Mouse (Mus musculus): Measurements from ENCODE around the gene Carmil3. TPM values are rescaled to one million over a fixed set of nuclear protein-coding genes. Genes with fewer than 3 reads are reported as not detected.

The Carmil3 gene
- polyA plus RNA-seq, 1 experiment from 2014 or later: 24.5 TPM

- H3K4me2 ChIP-seq (replicated peaks): no peak overlapping the region
- WGBS: 11% methylated on average over 10 of the region's 10 CpGs
- ATAC-seq: no peak
Observed at GRCm38 (mm10) chr14:55470806-55471205, 19.6 kb upstream of the Carmil3 start.

GRCm38 (mm10) chr14:55475654-55476053, 14.8 kb upstream of the Carmil3 start:
- WGBS: 55% methylated on average over 2 of the region's 2 CpGs
- no peak for ATAC-seq
- H3K9ac ChIP-seq (replicated peaks): no peak overlapping the region

More at GRCm38 (mm10) chr14:55470806-55471205, 19.6 kb upstream of the Carmil3 start:
- Histone ChIP-seq H3K36me3 (no peaks in the 10 kb centered on the region), H3K27ac (no peak overlapping the region), H3K9me3 (no peaks in the 10 kb centered on the region), H3K27me3 (no peaks in the 10 kb centered on the region), H3K9ac (replicated peaks) (no peak overlapping the region), H3K4me3 (replicated peaks) (no peak overlapping the region), H3K4me1 (replicated peaks) (0 out of 2 replicates have a peak, but pooled peaks cover 3% of the 10 kb centered on the region)

GRCm38 (mm10) chr14:55477421-55477820, 13.0 kb upstream of the Carmil3 start:
- no peak overlapping the region for H3K27ac ChIP-seq
- H3K36me3 ChIP-seq: no peaks in the 10 kb centered on the region
- 95% methylated on average over 1 of the region's 1 CpGs for WGBS
- no peak for ATAC-seq
- H3K9me3 ChIP-seq: no peaks in the 10 kb centered on the region
- peaks cover 4% of the 10 kb centered on the region; the same call in 1 of the 2 replicates for H3K4me1 ChIP-seq (replicated peaks)
- no peak overlapping the region for H3K9ac ChIP-seq (replicated peaks)
- no peak overlapping the region for H3K4me3 ChIP-seq (replicated peaks)
- H3K27me3 ChIP-seq: no peaks in the 10 kb centered on the region
- H3K4me2 ChIP-seq (replicated peaks): no peak overlapping the region

More at GRCm38 (mm10) chr14:55475654-55476053, 14.8 kb upstream of the Carmil3 start:
- Histone ChIP-seq H3K27ac (no peak overlapping the region), H3K4me3 (replicated peaks) (no peak overlapping the region), H3K4me2 (replicated peaks) (no peak overlapping the region), H3K9me3 (no peaks in the 10 kb centered on the region), H3K4me1 (replicated peaks) (peaks cover 7% of the 10 kb centered on the region; the same call in 1 of the 2 replicates), H3K27me3 (no peaks in the 10 kb centered on the region), H3K36me3 (no peaks in the 10 kb centered on the region)

- WGBS: 94% methylated on average over 5 of the region's 5 CpGs
- H3K4me2 ChIP-seq (replicated peaks): no peak overlapping the region
- no peaks in the 10 kb centered on the region for H3K27me3 ChIP-seq
Observed at GRCm38 (mm10) chr14:55477829-55478228, 12.6 kb upstream of the Carmil3 start.

GRCm38 (mm10) chr14:55478651-55479599, 11.5 kb upstream of the Carmil3 start, which contains the start of gene Dhrs4:
Gene Dhrs4 (plus strand): TSS chr14:55478758.
- Histone ChIP-seq H3K4me2 (replicated peaks) (peak within 1 kb of the TSS; percentile 63), H3K27me3 (no peaks in the 10 kb centered on the region), H3K4me1 (replicated peaks) (peaks cover 4% of the 10 kb centered on the region; the same call in 1 of the 2 replicates), H3K27ac (peak within 1 kb of the TSS; percentile 35; the same call in 1 of the 2 replicates), H3K4me3 (replicated peaks) (peak within 1 kb of the TSS; percentile 47), H3K9ac (replicated peaks) (peak within 1 kb of the TSS; percentile 57), H3K36me3 (no peaks in the 10 kb centered on the region), H3K9me3 (no peaks in the 10 kb centered on the region)
- WGBS: under 1% methylated on average over 38 of the region's 38 CpGs
- ATAC-seq: peak; percentile 96

More at GRCm38 (mm10) chr14:55477829-55478228, 12.6 kb upstream of the Carmil3 start:
- Histone ChIP-seq H3K4me3 (replicated peaks) (no peak overlapping the region), H3K4me1 (replicated peaks) (peaks cover 4% of the 10 kb centered on the region; the same call in 1 of the 2 replicates), H3K9me3 (no peaks in the 10 kb centered on the region), H3K36me3 (no peaks in the 10 kb centered on the region), H3K27ac (no peak overlapping the region), H3K9ac (replicated peaks) (no peak overlapping the region)
- no peak for ATAC-seq

DNA sequence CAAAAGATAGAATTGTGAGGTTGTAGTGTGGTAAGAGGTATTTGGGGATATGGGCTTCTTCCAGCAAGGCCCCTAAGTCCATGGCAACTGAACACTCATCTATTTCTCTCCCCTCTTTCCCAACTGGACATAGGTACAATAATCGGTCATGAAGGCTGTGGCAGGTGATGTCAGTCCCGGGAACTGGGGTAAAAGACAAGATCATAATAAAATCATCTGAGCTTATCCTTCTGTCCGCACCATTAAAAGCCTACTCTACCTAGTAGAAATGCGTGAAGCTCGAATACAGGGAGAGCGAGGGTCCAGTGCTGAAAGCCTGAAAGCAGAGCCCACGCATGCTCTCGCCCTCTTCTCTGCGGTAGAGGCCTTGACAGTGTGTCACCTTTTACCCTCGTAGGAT, 10.8 kb upstream of the Carmil3 start:
- ATAC-seq: no peak

GRCm38 (mm10) chr14:55484430-55485085, 5.9 kb upstream of the Carmil3 start:
- no peak overlapping the region for H3K9ac ChIP-seq (replicated peaks)
- H3K4me2 ChIP-seq (replicated peaks): no peak overlapping the region
- no peaks in the 10 kb centered on the region for H3K36me3 ChIP-seq
- WGBS: 83% methylated on average over 5 of the region's 5 CpGs
- no peak for ATAC-seq
- no peaks in the 10 kb centered on the region for H3K9me3 ChIP-seq
- H3K4me3 ChIP-seq (replicated peaks): no peak overlapping the region
- H3K27ac ChIP-seq: no peak overlapping the region
- H3K4me1 ChIP-seq (replicated peaks): peaks cover under 1% of the 10 kb centered on the region; the same call in 1 of the 2 replicates
- no peaks in the 10 kb centered on the region for H3K27me3 ChIP-seq

More for the DNA sequence above, 10.8 kb upstream of the Carmil3 start:
- Histone ChIP-seq H3K9me3 (no peaks in the 10 kb centered on the region), H3K4me3 (replicated peaks) (no peak overlapping the region), H3K4me2 (replicated peaks) (no peak overlapping the region), H3K9ac (replicated peaks) (no peak overlapping the region), H3K4me1 (replicated peaks) (peaks cover 4% of the 10 kb centered on the region; the same call in 1 of the 2 replicates), H3K27ac (no peak overlapping the region), H3K36me3 (no peaks in the 10 kb centered on the region), H3K27me3 (no peaks in the 10 kb centered on the region)
- 93% methylated on average over 10 of the region's 10 CpGs for WGBS

GRCm38 (mm10) chr14:55486836-55487235, 3.6 kb upstream of the Carmil3 start:
- Histone ChIP-seq H3K9ac (replicated peaks) (no peak overlapping the region), H3K9me3 (no peaks in the 10 kb centered on the region), H3K4me2 (replicated peaks) (no peak overlapping the region), H3K36me3 (no peaks in the 10 kb centered on the region), H3K4me1 (replicated peaks) (peaks cover 12% of the 10 kb centered on the region), H3K27me3 (no peaks in the 10 kb centered on the region), H3K4me3 (replicated peaks) (no peak overlapping the region), H3K27ac (no peak overlapping the region)
- 93% methylated on average over 8 of the region's 8 CpGs for WGBS
- ATAC-seq: no peak

DNA sequence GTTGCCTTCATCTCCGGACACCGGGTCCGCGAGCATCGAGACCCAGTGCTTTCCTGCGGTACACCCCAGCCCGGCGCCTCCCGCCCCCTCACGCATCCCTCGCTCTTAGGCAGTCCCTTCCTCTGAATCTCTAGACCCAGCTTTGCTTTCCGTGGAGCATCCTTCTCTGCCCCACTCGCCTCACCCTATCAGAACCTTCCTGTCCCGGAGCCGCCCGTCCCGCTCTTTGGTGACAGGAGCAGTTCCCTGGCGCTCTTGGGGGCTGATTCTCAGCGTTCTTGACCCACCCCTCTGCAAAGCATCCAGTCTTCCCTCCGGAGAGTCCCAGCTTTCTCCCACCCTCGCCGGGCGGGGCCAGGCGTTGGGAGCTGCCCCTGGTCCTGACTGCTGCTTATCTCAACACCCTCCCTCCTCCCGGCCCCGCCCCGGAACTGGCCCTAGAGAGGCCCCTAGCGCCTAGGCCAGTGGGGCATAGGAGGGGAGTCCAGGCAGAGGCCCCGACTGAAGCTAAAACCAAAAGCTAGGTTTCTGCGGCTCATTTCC, 911 bp downstream of the Carmil3 start:
- Histone ChIP-seq H3K4me2 (replicated peaks) (peak overlapping the region; percentile 72), H3K4me3 (replicated peaks) (peak overlapping the region; percentile 87), H3K27ac (peak overlapping the region; percentile 94), H3K9ac (replicated peaks) (peak overlapping the region; percentile 90), H3K36me3 (peaks cover 35% of the 10 kb centered on the region), H3K9me3 (no peaks in the 10 kb centered on the region), H3K27me3 (no peaks in the 10 kb centered on the region), H3K4me1 (replicated peaks) (peaks cover 26% of the 10 kb centered on the region)
- WGBS: under 1% methylated on average over 30 of the region's 30 CpGs
- ATAC-seq: peak; percentile 81

- no peak for ATAC-seq
Observed at GRCm38 (mm10) chr14:55492103-55492502, 1.7 kb downstream of the Carmil3 start.

DNA sequence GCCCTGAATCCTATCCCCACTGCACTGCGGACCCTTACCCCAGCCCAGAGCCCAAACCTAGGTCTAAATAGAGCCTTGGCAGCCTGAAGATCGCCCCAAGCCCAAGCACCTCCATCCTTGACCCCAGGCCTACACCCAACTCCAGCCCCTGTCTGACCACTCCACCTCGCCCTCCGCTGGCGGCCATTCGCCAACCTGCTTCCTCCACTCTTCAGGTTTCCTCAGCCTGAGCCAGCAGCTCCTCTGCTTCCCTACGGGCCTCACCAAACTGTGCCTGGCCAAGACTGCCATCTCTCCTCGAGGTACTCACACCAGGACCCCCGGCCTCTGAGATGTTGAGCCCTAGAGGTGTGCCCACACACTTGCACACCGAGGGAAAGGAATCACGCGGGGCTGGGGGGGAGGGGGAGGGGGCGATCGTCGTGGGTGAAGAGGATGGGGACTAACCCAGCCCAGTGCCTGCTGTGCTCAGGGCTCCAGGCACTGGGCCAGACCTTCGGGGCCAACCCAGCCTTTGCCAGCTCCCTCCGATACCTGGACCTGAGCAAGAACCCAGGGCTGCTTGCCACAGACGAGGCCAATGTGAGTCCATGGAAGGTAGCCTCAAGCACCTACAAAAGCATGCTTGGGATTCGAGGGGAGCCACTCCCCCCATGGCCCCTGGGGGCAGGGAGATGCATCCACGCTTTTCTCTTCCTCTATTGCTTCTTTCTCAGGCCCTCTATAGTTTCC, 5.2 kb downstream of the Carmil3 start:
- no peaks in the 10 kb centered on the region for H3K27me3 ChIP-seq
- no peaks in the 10 kb centered on the region for H3K9me3 ChIP-seq
- peaks cover 21% of the 10 kb centered on the region for H3K4me1 ChIP-seq (replicated peaks)
- ATAC-seq: no peak
- H3K27ac ChIP-seq: no peak overlapping the region
- WGBS: 76% methylated on average over 20 of the region's 20 CpGs
- H3K9ac ChIP-seq (replicated peaks): no peak overlapping the region
- H3K4me3 ChIP-seq (replicated peaks): no peak overlapping the region
- peaks cover 70% of the 10 kb centered on the region for H3K36me3 ChIP-seq
- H3K4me2 ChIP-seq (replicated peaks): no peak overlapping the region

More at GRCm38 (mm10) chr14:55492103-55492502, 1.7 kb downstream of the Carmil3 start:
- Histone ChIP-seq H3K36me3 (peaks cover 41% of the 10 kb centered on the region), H3K4me1 (replicated peaks) (peaks cover 26% of the 10 kb centered on the region), H3K27ac (no peak overlapping the region), H3K27me3 (no peaks in the 10 kb centered on the region), H3K4me2 (replicated peaks) (peak overlapping the region; percentile 72), H3K4me3 (replicated peaks) (peak overlapping the region; percentile 87), H3K9me3 (no peaks in the 10 kb centered on the region), H3K9ac (replicated peaks) (peak overlapping the region; percentile 90)
- 60% methylated on average over 3 of the region's 3 CpGs for WGBS
